Mouse (Mus musculus) kidney, postnatal 36 days (tissue): ENCODE measurements at regions not wholly inside any gene's neighbourhood (a gene's known extent, or its start where the extent isn't known, plus 50 kb on each side); places are given as distances from the start of the nearest gene placed in this dataset.

Source experiments
- DNase-seq, 2 experiments: peaks; one replicate each; pipeline ENCODE4 v3.0.0; 2021 to 2022; ENCODE audit warnings: mixed read lengths in 2 of 2

DNA sequence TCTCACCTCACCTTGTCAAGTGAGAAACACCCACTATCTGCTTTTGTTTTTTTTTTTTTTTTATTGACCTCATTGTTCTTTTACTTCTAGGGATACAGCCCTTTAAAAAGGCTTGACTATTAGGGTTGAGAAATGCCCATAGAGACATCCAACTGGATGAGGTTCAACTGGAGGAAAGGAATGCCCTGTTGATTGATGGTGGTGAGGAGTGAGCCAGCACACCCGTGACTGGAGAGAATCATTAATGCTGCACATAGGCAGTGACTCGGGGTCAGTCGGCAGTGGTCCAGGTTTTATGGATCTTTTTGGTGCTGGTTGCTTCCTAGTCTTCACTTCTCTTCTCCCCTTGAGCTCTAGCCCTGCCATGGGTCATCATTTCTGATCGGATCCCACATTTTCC is 82.9 kb upstream of the Cryz start:
- DNase-seq = no peak

DNA sequence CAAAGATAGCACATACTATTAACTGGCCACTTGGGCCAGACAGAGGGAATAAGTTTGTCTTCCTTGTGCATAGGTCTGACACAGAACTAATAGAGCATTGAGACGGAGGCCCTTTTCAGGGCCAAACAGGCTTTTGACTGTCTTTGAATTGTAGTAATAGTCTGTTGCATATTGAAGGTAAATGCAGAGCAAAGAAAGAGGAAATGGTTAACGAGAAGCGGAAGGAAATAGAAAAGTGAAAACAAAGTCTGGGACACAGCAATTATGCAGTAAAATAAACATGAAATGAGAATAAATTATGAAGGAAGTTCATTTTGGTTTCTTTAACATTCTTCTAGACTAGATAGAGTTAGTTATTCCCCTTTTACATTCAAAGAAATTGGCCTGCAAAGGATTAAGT is 86.4 kb upstream of the Cryz start:
- no peak for DNase-seq

DNA sequence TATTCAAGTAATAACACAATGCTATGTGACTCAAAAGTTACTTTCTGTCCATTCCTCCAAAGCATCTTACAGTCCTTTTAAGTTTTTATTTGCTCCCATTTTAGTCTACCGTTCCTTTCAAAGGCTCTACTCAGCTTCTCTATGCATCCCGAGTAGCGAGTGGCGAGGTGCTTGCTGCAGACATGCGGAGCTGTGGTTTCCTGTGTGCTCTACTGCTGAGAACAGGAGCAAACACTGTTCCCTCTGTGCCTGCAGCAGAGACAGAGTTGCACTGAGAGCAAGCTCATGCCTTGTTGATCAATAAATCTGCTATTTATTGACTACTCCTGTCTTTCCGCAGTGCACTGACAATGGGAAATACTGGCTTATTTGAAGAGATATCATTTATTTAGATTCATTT is 87.1 kb upstream of the Cryz start:
- DNase-seq = no peak

DNA sequence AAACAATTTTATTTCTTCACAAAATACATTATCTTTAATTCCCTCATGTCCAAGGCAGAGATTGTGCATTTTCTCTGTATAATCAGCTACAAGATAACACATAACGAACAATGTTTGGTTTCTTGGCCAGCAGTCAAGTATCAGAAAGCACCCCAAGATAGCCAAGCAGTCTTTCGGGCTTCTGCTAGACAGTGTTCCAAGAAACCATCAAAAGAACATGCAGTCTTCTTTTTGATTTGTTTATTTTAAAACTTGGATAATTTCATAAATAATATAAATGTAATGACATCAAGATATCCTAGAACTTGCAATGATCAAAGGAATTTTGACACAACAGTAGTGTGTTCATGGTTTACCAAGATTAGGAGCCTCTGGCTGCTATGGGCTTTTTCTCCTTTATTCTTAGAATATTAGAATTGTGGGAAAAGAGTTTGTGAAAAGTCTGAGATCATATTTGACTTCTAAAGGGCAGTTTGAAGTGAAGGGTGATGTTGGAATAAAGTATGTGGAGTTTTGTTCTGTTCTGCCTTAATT is 103.1 kb upstream of the Cryz start:
- no peak for DNase-seq

DNA sequence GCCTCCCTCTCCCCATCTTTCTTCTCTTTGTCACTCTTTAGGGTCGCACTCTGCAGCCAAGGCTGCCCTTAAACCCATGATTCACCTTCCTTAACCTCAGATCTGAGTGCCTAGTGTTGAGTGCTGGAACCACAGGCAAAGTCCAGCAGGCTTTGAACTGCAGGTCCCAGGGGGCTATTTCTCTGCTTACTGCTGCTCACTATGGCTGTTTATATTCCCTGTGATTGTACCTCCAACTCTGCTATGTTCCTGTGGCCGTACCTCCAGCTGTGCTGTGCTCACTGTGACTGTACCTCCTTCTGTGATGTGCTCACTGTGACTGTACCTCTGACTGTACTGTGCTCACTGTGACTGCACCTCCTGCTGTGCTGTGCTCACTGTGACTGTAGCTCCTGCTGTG is 124.1 kb upstream of the Cryz start:
- no peak for DNase-seq

DNA sequence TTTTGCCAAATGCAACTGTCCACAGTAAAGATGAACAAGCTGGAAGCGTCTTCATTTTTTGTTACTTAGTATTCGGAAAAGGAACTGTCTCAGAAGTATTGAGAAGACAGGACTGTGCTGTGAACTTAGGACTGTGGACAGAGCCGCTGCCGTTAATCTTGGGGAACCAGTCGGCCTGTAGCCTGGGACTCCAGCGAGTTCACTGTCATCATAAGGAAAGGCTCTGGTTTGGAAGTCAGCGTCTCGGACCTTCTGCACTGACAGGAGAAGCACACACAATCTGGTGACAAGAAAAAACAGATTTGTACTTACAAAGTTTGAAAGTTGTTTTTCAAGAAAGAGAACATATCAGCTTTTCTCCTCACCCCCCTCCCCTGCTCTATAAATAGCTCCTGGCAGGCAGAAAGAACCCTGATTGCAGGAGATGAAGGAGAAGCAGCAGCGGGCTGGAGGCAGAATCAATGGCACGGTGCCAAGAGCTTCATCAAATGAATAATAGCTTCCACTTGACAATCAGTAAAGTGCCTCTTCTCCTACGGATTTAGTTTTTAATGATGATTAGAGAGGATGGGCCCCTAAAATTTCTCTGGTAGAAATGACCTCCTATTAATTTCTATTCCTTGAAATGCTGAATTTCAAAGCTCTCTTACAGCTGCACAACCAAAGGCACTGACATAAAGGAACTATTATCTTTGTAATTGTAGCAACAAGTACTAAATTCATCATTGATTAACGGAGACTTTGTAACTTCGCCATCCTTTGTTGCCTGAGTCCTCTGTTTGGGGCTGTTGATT is 128.7 kb upstream of the Cryz start:
- peak; percentile 5 to 34 for DNase-seq

DNA sequence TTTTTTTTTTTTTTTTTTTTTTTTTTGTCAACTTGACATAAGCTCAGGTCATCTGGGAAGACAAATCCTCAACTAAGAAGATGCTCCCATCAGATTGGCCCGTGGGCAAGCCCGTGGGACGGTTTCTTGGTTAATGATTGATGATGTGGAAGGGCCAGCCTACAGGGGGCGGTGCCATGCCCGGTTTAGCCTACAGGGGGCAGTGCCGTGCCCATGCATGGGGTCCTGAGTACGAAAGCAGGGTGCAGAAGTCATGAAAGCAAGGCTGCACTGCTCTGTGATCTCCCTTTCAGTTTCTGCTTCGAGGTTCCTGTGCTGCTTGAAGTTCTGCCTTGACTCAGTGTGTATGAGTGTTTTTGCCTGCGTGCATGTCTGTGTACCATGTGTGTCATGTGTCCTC is 127.7 kb upstream of the Lhx8 start:
- peak in 1 of 2 experiments; percentile 5 for DNase-seq

DNA sequence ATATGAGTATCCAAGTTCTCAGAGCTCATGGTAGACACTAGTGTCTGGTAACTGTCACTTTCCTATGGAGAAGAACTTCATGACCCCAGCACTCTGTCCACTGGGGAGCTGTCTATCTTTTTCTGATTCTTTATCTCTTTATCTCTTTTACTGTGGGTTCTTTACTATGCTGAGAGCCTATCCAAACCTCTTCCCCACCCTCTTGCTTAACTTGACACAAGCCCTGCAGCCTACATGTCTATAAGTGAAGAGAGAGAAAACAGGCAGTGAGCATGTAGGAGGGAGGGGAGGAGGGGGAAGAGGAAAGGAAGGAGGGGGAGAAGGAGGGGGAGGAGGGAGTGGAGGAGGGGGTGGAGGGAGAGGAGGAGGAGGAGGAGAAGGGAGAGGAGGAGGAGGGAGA is 122.6 kb upstream of the Lhx8 start:
- DNase-seq = no peak

DNA sequence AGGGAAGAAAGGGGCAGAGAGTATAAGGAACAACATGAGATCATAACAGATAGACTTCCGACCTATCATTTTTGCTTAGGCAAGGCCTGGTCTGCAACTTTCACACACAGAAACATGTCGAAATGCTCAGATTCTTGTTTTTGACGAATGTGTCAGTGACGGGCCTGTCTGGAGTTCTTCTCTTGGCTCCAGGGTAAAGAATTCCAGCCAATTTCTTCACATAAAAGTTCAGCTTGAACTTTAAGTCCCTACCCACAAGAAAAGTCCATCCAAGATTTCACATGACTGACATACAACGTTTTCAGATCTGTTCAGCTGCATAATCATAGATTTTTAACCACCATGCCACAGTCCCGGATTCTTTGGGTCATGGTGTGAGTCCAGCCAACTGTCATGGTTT is 122.1 kb upstream of the Lhx8 start:
- no peak for DNase-seq

DNA sequence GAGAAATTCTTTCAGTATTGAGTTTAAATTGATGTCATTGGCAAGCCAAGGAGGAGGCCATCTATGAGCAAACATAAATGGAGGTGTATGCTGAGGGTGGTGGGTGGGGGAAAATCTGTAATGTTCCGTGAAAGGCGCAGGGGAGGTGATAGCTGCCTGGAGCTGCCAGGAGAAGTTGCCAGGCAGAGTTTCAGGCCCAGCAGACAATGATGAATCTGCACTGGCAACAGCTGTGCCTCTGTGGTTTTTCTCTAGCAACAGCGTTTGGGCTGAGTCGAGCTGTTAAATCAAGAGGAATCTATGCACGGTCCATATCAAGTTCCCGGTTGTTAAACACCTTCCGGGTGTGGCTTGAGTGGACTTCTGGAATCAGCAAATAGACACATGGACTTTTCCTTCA is 120.7 kb upstream of the Lhx8 start:
- no peak for DNase-seq

DNA sequence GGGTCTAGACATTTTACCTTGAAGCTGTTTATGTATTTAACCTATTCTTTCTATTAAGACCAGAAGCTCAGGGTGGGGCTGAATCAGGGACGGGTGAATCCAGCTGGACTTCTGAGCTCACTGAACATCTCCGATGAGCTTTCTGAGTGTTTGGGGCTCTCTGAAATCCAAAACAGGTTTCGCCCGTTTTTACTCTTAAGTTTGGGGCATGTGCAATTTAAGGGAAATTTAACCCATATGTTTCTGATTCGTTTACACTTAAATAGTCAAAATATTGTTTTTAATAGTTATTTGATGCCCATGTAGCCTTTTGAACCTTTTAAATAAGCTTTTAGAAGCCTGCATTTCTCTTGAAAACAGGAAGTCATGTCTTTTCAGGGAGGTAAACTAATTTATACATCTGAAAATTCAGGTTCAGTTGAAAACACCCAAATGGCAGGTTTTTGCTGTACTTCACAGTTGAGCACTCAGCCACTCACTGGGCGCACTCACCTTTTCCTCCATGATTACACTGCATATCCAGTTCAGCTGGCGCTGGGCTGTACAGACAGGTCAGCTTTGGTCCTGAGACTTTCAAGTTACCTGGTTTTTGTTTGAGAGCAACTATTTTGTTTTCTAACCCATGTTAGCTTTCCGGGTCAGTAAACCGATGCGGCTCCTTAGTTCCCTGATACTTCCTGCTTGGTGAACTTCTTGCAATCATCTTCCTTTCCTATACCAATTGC is 113.1 kb upstream of the Lhx8 start:
- DNase-seq = no peak

DNA sequence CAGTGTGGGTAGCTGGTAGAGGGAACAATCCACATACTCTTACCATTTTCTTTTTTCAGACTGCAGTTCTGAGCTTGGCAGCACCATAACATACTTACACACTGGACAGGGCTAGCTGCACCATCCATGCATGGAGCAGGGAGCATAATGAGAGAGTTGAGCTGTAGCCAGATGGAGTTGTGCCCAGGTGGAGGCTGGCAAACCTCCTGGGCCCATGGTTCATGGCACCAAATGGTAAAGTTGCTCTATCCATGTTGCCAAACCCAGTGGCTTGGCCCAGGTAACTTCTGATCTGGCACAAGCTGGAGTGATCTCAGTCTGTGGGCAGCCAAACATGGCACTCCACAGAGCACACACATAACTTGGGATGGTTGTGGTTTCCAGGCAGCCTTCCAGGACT is 111.0 kb upstream of the Lhx8 start:
- DNase-seq = peak; percentile 5 to 41

DNA sequence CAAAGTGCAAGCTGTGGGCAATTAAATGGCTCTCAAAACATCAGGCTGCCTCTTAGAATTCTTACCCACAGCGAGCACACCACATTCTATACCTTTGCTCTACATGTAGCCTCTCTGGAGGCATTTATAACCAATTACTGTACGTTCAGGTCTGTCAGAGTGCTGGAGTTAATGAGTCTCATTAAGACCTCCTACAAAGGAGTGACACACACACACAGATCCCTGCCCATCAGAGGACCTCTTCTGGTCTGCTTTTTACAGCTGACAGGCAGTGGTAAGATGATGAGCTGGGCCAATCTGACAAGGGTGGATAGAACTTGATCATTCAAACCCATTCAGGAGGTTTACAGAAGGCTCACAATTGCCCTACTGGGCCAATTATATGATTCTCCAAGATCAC is 110.4 kb upstream of the Lhx8 start:
- no peak for DNase-seq

DNA sequence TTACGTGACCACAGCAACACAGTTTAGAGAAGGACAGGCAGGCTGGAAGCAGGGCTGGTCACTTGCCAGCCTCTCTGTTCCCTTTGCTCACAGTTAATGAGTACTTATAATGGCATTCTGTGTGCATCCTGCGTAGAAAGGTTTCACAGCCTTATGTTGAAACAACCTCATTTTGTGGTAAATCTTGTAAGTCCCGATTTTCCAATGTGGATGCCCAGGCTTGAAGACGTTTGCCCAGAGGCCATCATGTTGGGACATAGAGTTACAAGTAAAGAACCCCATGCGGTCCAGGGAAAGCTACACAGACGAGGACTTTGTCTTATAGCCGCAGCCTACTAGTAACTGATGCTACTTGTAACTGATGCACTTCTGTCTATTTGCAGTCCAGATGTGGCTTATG is 100.4 kb upstream of the Lhx8 start:
- peak in 1 of 2 experiments; percentile 3 for DNase-seq

DNA sequence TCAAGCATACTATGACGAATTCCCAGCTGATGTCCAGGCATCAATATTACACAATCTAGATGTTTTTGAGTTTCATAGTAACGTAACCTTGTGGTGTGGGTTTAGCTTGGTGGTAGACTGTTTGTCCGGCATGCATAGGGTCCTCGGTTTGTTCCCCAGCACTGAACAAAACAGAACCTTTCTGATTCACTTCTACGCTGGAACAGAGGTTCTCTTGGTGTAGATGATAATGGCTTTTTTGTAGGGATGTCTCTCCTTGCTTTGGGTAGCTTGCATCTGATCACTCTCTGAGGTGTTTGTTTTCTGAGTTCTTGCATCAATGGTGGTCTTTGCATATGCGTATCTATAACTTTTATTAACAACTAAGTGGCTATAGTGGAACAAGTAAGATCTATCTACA is 99.2 kb upstream of the Lhx8 start:
- DNase-seq = no peak

DNA sequence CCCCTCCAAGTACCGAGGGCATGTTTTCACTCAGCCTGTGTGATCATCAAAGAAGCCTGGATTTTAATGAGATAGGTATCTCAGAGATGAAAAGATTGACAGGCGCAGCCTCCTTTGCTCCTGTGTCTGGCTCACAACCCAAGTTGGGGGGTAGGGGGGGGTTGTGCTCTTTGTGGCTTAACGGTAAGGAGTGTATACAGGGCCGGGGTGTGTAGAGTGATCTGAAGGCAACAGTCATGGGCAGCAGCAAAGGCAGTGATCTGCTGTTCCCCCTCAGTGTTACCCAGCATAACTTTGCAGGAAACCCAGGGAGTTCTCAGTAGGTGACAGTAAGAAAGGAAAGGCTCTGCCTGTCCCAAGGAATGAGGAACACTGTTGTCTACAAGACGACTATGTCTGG is 94.1 kb upstream of the Lhx8 start:
- no peak for DNase-seq

DNA sequence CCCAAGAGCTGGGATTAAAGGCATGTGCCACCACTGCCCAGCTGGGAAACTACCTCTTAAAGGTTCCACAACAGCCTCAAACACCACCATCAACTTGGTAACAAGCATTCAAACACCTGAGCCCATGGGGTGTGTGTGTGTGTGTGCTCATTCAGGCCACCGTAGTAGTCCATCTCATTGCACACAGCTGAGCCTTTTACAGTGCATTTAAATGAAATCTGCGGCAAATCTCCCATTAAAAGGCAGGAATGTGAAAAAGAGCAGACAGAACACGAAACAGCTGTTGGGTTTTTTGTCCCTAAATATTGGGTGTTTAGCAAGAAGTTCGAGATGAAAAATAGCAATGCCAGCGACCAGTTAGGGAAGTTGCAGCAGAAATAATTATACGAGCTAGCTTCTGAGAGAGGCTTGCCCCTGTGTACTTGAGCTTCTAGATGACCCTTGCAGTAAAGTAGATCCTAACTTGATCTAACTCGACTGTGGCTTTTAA is 91.0 kb upstream of the Lhx8 start:
- no peak for DNase-seq

DNA sequence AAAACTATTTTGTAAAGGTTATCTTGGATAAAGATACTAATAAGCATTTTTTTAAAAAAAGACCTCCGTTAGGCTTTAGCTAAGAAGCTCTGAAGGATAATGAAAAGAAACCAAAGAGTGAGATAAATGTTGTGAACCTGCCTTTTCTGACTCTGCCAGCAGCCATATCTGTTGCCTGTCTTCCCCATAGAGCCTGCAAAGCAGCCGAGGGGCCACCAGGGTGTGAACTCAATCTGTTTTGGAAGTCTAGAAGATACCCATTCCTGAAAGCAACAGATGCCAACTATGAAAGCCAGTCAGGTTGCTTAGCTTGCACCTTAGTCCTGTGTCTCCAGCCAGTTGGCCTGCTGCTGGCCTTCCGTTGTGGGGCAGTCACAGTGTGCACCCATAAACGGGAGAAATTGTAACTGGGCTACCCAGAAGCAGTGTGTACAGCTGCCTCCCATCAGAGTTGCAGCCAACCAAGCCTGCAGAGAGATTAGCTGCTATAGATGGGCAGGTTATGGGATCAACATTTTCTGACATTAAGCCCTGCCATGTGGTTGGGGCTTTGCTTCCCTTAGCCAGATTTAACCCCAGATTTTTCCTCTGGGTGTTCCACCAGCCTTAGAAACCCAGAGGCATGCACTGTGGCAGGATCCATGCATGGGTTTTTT is 87.8 kb upstream of the Lhx8 start:
- no peak for DNase-seq

DNA sequence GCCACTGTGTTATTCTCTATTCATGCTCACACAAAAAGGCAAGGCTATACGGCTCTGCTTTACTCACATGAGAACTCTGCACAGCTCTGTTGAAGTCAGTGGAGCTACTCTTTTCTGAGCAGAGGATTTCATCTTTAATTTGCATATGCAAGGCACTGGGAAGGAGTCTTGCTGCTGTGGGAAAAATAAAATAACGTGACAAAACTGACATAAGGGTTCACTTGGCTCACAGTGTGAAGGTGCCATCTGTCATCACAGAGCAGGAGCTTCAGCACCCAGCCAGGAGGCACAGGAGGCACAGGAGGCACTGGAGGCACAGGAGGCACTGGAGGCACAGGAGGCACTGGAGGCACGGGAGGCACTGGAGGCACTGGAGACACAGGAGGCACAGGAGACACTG is 83.9 kb upstream of the Lhx8 start:
- DNase-seq = no peak

DNA sequence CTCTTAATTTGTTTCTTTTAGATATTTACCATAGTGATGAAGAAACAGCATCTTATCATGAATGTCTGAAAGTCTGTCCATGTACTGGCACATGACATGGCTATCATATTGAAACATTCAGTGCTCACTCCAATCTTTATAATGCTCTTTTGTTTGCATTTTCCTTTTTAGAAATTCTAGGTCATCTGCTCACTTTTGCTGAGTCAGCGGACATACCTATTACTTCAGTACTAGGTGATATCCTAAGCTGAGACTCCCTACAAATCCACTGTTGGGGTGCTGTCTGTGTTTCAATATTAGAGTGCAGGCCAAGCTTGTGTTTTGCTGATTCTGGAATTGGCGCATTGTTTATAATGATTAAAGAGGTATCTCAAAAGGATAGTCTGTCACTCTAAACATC is 79.8 kb upstream of the Lhx8 start:
- no peak for DNase-seq

DNA sequence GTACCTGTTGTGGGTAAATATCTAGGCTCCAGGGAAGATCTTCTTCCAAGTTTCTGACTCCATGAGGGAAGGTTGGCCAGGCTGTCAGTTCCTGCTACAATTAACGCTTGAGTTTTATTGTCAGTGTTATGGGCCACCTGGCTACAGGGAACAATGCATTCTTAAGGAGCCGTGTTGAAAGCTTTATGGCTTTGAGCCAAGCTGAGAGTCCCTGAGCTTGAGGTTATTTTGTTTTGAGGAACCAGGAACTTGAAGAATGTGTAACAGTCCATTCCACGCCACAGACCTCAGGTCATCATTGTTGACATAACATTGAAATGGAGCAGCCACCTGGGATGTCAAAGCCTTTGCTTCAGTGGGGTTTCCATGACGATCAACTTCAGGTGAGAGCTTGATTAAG is 71.6 kb upstream of the Lhx8 start:
- DNase-seq = peak in 1 of 2 experiments; percentile 1

DNA sequence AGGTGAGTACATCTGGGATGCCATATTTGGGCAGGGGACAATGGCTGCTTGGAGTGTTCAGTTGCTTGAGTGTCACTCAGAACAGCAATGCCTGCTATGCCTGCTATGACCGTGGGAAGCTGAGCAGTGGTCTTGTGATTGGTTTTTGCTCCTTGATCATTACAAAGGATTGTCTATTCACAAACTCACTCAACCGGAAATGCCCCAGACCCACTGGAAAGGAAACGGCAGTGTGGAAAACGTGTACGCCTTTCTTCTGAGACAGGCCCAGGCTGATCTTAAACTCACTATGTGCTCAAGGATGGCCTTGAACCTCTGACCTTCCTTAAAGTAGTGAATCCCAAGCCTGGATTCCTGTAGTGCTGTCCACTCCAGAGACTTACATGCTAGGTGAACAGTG is 63.2 kb upstream of the Lhx8 start:
- no peak for DNase-seq

DNA sequence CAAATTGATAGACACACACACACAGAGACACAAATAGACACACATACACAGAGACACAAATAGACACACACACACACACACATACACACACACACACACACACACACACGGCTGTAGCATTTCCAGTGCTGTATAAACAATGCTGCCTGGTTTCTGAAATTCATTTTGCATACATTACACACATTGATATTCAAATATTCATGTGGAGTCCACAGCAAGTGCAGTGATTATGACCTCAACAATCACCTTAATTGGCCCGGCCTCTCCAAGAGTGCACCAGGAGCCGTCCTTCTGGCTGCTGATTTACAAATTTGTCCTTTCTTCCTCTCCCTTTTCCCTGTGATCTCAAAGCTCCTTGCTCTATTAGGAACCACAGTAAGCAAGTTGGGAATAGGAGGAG is 61.2 kb upstream of the Lhx8 start:
- no peak for DNase-seq

DNA sequence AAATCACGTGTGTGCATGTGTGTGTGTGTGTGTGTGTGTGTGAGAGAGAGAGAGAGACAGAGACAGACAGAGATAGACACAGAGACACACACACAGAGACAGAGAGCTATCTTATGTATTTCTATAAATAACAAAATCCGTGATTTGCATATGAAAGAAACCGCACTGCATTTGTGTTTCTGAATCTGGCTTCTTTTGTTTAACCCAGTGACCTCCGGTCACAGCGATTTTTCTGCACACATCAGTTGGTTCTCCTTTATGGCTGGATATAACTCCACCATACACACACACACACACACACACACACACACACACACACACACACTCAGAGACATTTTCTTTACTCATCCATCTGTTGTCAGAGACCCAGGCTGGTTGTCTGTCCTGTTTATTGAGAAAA is 58.2 kb upstream of the Lhx8 start:
- no peak for DNase-seq
